Mouse (Mus musculus): ENCODE results near the gene Tmod1.

DNA sequence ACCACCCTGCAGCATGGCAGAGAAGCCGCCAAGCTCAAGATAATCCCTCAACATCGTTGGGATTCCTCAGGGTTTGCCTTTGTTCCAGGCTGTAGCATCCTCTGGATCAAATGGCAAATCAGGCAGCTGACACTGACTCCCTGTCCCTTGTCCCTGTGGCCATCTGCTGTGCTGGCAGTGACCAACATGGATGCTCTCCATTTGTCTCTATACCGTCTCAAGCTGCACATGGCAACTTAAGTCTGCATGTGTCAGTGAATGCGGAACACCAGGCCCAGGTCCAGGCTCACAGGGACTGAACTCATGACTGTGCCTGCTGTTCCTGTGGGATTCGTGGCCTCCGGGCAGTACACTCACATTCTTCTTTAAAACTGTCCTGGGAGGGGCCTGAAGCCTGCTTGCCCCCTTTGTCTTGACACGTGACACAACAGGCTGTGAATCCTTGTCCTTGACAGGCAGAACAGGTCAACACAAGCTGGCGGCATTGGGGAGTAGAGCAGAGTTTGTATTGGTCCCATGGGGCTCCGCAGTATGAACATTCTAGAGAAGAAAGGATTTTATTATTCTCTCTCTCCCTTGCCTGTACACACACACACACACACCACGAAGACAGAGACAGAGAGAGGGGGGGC, 77.9 kb downstream of the Tmod1 start:
- TF ChIP-seq CTCF (IDR thresholded peaks at IDR 0.05; ENCODE audit: control insufficient read depth, insufficient read depth, insufficient read length): no peak
- TF ChIP-seq MAX (IDR thresholded peaks at IDR 0.05): no peak
- TF ChIP-seq MYOG (IDR thresholded peaks at IDR 0.05; ENCODE audit: control insufficient read depth, extremely low read depth, insufficient read length): no peak
- no peak for TF ChIP-seq FOSL1 (IDR thresholded peaks at IDR 0.05; ENCODE audit: insufficient read depth, low read length, poor library complexity, severe bottlenecking)
- no peak for TF ChIP-seq USF1 (IDR thresholded peaks at IDR 0.05; ENCODE audit: low read depth)
- no peak for TF ChIP-seq CEBPB (IDR thresholded peaks at IDR 0.05; ENCODE audit: low read depth)

Measured in C2C12 (cell line).